Mouse (Mus musculus): ENCODE results near the gene Rnase9. TPM values are rescaled to one million over a fixed set of nuclear protein-coding genes. Genes with fewer than 3 reads are reported as not detected.
A peak's percentile ranks its signal among the peaks of the same experiment; 100 is the strongest.
"Not testable (repeated sequence)": the region's sequence is repeated elsewhere in the genome, so short reads cannot be mapped to it uniquely, and the experiment has no call there.

Rnase9 gene
- total RNA-seq, 2 experiments from 2014 or later = not detected

GRCm38 (mm10) chr14:51054243-51055237 is 12.9 kb upstream of the Rnase9 start:
- no peak for DNase-seq (ENCODE audit: low spot score in 2 of 2)
- intact Hi-C loops (cut with DNase I) = no loop called here

- intact Hi-C loops (cut with DNase I) = no loop called here
- DNase-seq (ENCODE audit: low spot score in 2 of 2) = no peak
Measured at GRCm38 (mm10) chr14:51053176-51053575, 11.5 kb upstream of the Rnase9 start.

- intact Hi-C loops (cut with DNase I) = no loop called here
- DNase-seq (ENCODE audit: low spot score in 2 of 2) = no peak
Measured at GRCm38 (mm10) chr14:51051941-51052340, 10.3 kb upstream of the Rnase9 start.

- DNase-seq (ENCODE audit: low spot score in 2 of 2) = no peak
- intact Hi-C loops (cut with DNase I) = no loop called here
Measured at GRCm38 (mm10) chr14:51050063-51050462, 8.4 kb upstream of the Rnase9 start, which contains the start of gene Rnase11. Gene Rnase11, minus strand, starts transcription at chr14:51050163.

- no peak for DNase-seq (ENCODE audit: low spot score in 2 of 2)
- intact Hi-C loops (cut with DNase I) = no loop called here
Measured at GRCm38 (mm10) chr14:51047846-51048245, 6.2 kb upstream of the Rnase9 start.

- no peak for DNase-seq (ENCODE audit: low spot score in 2 of 2)
- intact Hi-C loops (cut with DNase I) = no loop called here
Measured at GRCm38 (mm10) chr14:51036214-51036613, 5.5 kb downstream of the Rnase9 start.

GRCm38 (mm10) chr14:51035206-51035605 is 6.5 kb downstream of the Rnase9 start:
- no peak for DNase-seq (ENCODE audit: low spot score in 2 of 2)
- intact Hi-C loops (cut with DNase I) = no loop called here

- intact Hi-C loops (cut with DNase I) = loop anchor here (5.0 to 10.0 kb wide), 2 partner anchors 70 to 223 kb away; partner anchors contain the start of genes Ccnb1ip1 and Parp2
- no peak for DNase-seq (ENCODE audit: low spot score in 2 of 2)
Measured at GRCm38 (mm10) chr14:51027387-51028155, 14.1 kb downstream of the Rnase9 start.

GRCm38 (mm10) chr14:51026391-51027133 is 15.1 kb downstream of the Rnase9 start:
- intact Hi-C loops (cut with DNase I) = loop anchor here (1.0 to 10.0 kb wide), 3 partner anchors 37 to 222 kb away; partner anchors contain the start of genes Ccnb1ip1 and Parp2
- DNase-seq (ENCODE audit: low spot score in 2 of 2) = peak; percentile 75 to 79

- DNase-seq (ENCODE audit: low spot score in 2 of 2) = no peak
- intact Hi-C loops (cut with DNase I) = loop anchor here (5.0 to 10.0 kb wide), 2 partner anchors 72 to 220 kb away; partner anchors contain the start of genes Ccnb1ip1 and Parp2
Measured at GRCm38 (mm10) chr14:51024820-51025219, 16.8 kb downstream of the Rnase9 start.

GRCm38 (mm10) chr14:51023457-51023856 is 18.2 kb downstream of the Rnase9 start:
- intact Hi-C loops (cut with DNase I) = loop anchor here (10.0 kb wide), 1 partner anchor 219 kb away; the partner anchor contains the start of genes Ccnb1ip1 and Parp2
- DNase-seq (ENCODE audit: low spot score in 2 of 2) = no peak

- intact Hi-C loops (cut with DNase I) = no loop called here
Measured at GRCm38 (mm10) chr14:51017256-51017655, 24.4 kb downstream of the Rnase9 start.

GRCm38 (mm10) chr14:51015780-51016179 is 25.9 kb downstream of the Rnase9 start:
- intact Hi-C loops (cut with DNase I) = no loop called here

More at GRCm38 (mm10) chr14:51017256-51017655, 24.4 kb downstream of the Rnase9 start:
- DNase-seq (ENCODE audit: low spot score in 2 of 2) = peak in 1 of 2 experiments; percentile 15

GRCm38 (mm10) chr14:51014724-51015123 is 26.9 kb downstream of the Rnase9 start:
- intact Hi-C loops (cut with DNase I); DNase-seq (ENCODE audit: low spot score in 2 of 2): not testable (repeated sequence)

More at GRCm38 (mm10) chr14:51015780-51016179, 25.9 kb downstream of the Rnase9 start:
- no peak for DNase-seq (ENCODE audit: low spot score in 2 of 2)

GRCm38 (mm10) chr14:51009572-51009971 is 32.1 kb downstream of the Rnase9 start:
- intact Hi-C loops (cut with DNase I) = no loop called here
- no peak for DNase-seq (ENCODE audit: low spot score in 2 of 2)

GRCm38 (mm10) chr14:51008781-51009180 is 32.9 kb downstream of the Rnase9 start:
- no peak for DNase-seq (ENCODE audit: low spot score in 2 of 2)
- intact Hi-C loops (cut with DNase I) = no loop called here

GRCm38 (mm10) chr14:51007914-51008713 is 33.6 kb downstream of the Rnase9 start:
- intact Hi-C loops (cut with DNase I) = no loop called here
- DNase-seq (ENCODE audit: low spot score in 2 of 2) = peak; percentile 59 to 67

GRCm38 (mm10) chr14:51007152-51007801 is 34.4 kb downstream of the Rnase9 start, which contains the start of gene Rnase10:
Gene Rnase10, plus strand, starts transcription at chr14:51007751.
- intact Hi-C loops (cut with DNase I) = no loop called here
- DNase-seq (ENCODE audit: low spot score in 2 of 2) = no peak
